Mouse (Mus musculus) right cerebral cortex, postnatal 14 days (tissue): ENCODE data around the gene Heatr3.
A peak's percentile ranks its signal among the peaks of the same experiment; 100 is the strongest.

Source experiments
- DNase-seq: peaks from one replicate; pipeline ENCODE4 v3.0.0; 2022

The Heatr3 gene

DNA sequence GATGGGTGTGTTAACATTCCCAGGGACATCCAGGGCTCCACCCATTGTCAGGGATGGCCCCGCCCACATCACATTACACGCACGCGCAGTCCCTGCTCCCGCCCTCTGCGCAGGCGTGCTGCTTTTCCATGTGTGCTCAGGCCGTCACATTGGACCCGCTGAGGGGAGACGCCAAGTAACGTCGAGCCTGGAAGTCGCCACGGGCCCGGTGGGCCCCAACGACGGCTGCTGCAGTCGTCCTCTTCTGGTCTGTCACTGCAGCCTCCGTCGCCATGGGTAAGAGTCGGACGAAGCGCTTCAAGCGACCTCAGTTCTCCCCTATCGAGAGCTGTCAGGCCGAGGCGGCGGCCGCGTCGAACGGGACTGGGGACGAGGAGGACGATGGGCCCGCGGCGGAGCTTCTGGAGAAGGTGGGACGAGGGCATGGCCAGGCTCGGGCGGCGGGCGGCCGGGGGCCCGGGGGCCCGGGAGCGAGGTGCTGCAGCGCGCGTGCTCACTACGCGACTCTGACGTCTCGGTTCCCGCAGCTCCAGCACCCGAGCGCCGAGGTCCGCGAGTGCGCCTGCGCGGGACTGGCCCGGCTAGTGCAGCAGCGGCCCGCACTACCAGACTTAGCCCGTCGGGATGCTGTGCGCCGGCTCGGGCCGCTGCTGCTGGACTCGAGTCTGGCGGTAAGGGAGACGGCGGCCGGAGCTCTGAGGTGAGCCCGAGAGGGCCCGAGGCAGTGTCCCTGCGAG is at the start of gene Heatr3:
Heatr3 (plus strand) TSS at position 108 of the 737 bp plus-strand sequence.
- peak; percentile 96 for DNase-seq

DNA sequence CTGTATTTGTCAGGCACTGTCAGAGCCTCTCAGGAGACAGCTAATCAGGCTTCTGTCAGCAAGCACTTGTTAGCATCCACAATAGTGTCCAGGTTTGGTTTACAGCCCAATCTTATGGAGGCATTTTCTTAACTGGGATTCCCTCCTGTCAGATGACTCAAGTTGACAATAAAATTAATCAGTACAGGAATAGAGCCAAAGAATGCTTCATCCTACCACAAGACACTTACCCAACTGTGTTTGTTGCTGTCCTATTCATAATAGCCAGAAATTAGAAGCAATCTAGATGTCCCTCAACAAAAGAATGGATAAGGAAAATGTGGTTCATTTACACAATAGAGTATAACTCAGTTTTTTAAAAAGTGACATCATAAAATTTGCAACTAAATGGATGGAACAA is 49.6 kb upstream of the Heatr3 start:
- no peak for DNase-seq

GRCm38 (mm10) chr8:88091661-88092060 is 46.0 kb upstream of the Heatr3 start:
- DNase-seq, result no peak

- no peak for DNase-seq
These were observed 44.3 kb upstream of the Heatr3 start for GRCm38 (mm10) chr8:88093367-88093766.

DNA sequence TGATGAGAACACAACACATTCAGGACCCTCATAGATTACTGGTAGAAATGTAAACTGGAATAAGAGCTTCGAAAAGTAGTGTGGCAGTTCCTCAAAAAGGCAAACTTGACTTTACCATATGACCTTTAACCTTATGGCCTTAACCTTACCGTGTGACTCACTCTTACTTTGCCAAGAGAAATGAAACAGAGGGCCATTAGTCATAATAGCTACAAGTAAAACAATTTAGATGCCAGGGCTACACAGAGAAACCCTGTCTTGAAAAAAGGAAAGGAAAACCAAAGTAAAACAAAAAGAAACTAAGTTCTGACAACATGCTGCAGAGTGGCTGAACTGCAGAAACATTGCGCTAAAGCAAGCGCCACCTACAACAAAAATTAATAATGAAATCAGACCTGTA is 38.8 kb upstream of the Heatr3 start:
- DNase-seq, result no peak

GRCm38 (mm10) chr8:88099526-88099925 is 38.1 kb upstream of the Heatr3 start:
- DNase-seq, result peak; percentile 53

- DNase-seq, result no peak
These were observed 28.4 kb upstream of the Heatr3 start for GRCm38 (mm10) chr8:88109241-88109640.

GRCm38 (mm10) chr8:88118456-88119036 is 19.1 kb upstream of the Heatr3 start, which contains the start of gene Cnep1r1:
Cnep1r1 (plus strand) TSS chr8:88118769.
- DNase-seq, result peak; percentile 86

GRCm38 (mm10) chr8:88119076-88119475 is 18.6 kb upstream of the Heatr3 start:
- DNase-seq, result no peak

DNA sequence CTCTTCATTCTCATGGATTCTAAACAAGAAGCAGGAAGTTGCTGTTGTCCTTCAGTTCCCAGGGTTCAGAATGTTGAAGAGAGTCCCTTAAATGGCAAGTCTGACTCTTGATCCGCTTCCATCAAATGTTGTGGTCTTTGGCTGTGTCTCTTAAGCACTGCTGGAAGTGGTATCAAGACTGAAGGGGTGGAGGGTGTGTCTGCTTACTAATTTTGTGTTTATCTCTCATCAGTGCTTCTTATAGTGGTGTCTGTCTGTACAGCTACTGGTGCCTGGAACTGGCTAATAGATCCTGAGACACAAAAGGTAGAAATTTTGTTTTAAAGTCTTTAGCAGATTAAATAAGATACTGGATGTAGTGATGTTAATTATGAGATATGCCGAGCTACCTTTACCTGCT is 12.8 kb upstream of the Heatr3 start:
- DNase-seq, result no peak

DNA sequence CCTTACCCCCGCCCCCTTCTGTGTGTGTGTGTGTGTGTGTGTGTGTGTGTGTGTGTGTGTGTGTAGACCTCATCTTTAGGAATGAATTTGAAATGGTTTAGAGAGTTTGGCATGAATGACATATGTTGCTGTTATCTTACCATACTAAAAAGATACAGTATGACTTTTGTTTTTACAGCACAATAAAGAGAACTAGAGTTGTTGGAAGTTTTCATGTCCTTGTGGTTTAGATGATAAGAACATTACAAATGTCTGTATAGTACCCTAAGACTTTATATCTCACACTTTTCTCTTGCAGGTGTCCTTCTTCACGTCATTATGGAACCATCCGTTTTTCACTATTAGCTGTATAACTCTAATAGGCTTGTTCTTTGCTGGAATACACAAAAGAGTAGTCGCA is 8.3 kb upstream of the Heatr3 start:
- no peak for DNase-seq

DNA sequence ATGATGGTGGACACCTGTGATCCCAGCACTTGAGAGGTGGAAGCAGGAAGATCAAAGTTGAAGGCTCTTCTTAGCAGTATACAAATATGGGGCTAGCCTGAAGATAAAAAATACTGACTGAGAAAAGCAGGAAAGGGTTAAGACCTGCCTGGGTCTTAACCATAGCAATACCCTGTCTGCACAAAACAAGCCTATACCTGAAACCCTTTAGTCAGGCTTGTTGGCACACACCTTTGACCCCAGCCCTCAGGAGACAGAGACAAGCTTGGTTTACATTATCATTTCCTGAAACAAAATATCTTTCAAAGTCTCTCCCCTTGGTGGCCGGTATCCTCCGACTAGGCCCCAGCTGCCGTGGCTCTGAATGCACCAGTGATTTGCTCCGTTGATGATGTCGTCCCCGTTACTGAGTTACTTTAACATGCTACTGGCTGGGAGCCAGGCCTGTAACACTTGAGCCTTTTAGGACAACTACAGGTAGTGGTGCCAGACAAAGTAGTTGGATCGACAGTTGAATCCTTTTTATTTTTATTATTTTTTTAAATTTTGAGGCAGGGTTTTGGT is 6.8 kb upstream of the Heatr3 start:
- DNase-seq, result no peak

GRCm38 (mm10) chr8:88139256-88139655 is 1.6 kb downstream of the Heatr3 start:
- DNase-seq, result no peak

- no peak for DNase-seq
These were observed 4.0 kb downstream of the Heatr3 start for GRCm38 (mm10) chr8:88141629-88142028.

GRCm38 (mm10) chr8:88144041-88144440 is 6.4 kb downstream of the Heatr3 start:
- no peak for DNase-seq

DNA sequence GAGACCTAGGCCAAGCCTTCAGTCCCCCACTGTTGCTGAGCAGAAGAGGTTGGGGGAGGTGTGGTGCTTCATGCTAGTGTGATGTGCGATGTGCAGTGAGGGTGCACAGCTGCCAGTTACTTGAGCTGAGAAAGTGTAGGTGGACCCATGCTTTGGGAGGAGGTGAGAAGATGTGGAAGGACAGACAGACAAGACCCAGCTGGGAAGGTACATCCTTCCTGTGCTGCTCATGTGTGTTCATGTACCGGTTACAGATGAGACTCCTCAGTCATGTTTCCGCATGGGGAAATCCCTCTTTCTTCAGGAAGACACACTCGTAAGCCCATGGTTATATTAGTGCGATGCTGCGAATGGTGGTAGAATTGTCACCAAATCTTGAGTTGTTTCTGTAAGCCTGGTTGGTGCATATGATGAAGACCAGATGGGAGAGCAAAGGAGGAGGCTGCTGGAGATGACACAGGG is 13.3 kb downstream of the Heatr3 start:
- no peak for DNase-seq

GRCm38 (mm10) chr8:88160237-88160995 is 22.8 kb downstream of the Heatr3 start:
- DNase-seq, result no peak

DNA sequence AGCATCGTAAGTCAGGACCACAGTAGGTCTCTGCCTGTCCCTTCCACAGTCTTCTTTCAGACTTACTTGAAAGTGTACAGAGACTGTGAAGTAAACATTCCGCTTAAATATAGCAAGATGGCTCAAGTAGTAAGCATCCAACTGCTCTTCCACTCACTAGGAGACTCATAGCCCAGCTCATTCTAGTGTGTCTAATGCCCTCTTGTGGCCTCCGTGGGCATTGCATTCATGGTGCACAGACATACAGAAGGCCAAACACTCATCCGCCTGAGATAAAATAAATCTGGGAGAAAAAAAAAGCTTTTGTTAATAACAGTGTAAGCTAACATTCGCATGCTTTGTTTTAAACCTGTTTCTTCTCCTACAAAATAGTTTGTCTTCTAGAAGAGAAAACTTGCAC is 23.8 kb downstream of the Heatr3 start:
- DNase-seq, result peak; percentile 70

DNA sequence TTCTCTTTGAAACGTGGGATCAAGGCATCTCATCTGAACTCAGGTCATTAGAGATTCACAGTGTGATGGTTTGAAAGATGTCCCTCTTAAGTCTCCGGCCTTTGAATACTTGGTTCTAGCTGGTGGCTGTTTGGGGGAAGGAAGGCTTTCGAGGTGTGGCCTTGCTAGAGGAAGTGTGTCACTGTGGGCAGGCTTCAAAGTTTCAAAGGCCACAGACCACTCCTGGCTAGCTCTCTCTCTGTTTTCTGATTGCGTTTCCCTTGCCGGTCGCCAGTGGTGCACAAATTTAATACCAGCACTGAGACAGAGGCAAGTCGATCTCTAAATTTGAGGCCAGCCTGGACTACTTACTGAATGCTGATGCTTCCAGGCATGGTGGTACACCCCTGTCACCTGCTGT is 37.6 kb downstream of the Heatr3 start:
- DNase-seq, result no peak

DNA sequence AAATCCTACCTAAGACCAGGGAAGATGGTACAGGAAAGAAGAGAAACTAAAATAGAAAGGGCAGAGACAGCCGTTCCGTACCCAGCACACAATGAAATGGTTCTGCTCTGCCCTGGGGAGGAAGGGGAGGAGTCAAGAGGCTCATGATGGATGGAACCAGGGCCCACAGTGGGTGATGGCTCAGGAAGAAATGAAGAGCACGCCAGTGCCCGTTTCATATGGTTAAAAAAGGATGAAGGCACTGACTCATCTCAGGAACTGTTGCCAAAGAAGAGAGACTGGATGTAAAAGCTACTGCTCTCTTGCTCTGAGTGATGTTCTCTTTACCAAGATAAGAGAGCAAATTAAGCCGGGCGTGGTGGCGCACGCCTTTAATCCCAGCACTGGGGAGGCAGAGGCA is 39.6 kb downstream of the Heatr3 start:
- no peak for DNase-seq

DNA sequence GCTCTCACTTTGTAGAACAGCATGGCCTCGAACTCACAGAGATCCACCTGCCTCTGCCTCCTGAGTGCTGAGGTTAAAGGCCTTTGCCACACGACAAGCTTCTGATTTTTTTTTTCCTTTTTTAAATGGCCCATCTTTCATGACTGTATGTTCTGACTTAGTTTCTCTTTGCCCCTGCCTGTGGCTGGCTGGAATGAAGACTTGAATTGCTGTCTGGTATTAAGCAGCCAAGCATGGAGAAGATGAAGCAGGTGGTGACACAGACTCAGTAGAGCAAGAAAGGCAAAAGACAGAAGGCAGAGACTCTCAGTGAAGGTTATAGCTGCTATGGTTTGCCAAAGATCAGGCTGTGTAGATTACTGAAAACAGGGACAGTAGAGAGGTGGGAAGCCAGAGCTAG is 45.5 kb downstream of the Heatr3 start:
- no peak for DNase-seq

DNA sequence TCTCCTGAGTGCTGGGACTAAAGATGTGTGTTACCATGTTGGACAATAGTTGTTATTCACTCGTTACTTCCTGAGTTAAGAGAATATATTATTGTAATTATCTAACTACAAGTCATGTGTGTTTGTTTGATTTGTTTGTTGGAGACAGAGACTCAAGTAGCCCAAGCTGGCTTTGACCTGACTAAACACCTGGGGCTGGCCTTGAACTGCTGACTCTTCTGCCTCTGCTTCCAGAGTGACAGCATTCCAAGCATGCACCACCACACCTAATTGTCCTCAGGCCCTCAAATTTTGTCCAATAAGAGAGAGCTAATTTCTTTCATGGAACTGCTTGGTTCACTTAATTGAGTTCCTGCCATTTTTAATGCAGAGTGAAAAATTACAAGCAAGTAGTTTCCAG is 47.3 kb downstream of the Heatr3 start:
- DNase-seq, result no peak

DNA sequence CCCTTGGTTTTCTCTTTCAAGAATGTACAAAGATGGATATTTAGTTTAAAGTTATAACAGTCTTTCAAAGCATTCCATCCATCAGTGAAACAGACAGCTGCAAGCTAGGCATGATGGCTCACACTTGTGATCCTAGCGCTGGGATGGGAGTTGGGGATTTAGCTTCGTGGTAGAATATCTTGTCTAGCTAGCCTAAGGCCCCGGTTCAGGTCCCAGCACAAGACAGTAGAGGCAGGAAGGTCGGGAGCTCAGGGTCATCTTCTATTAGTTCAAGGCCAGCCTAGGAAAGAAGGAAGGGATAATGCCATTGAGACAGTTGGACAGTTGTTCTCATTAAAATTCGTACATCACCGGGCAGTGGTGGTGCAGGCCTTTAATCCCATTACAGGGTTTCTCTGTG is 48.1 kb downstream of the Heatr3 start:
- DNase-seq, result no peak

DNA sequence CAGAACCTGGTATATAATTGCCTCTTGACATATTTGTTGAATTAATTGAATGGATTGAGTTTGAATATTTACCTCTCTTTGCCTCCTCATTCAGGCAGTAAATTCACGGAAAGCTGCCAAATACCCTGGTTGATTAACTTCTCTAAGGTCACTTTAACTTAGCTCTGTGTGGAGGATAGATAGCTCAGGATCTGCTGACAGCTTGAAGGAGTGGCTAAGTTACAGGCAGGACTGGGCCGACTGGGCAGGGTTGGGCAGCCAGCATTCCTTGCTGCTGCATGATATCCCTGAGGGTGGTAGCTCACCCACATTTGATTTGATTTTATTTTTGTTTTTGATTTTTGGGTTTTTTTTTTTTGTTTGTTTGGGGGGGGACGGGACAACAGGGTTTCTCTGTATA is 59.7 kb downstream of the Heatr3 start:
- DNase-seq, result no peak
